Mouse (Mus musculus) neural tube, embryonic 14.5 days (tissue): ENCODE measurements around the gene Crygb. TPM values are rescaled to one million over a fixed set of nuclear protein-coding genes. Genes with fewer than 3 reads are reported as not detected.
"Not testable (repeated sequence)": the region's sequence is repeated elsewhere in the genome, so short reads cannot be mapped to it uniquely, and the experiment has no call there.

Source experiments
- ATAC-seq: fragments of 200-750 bp; cut with Nextera tagmentation; 2 replicates; pipeline ENCODE4 v1.8.0; 2017; ENCODE audit warnings: low read depth, mild to moderate bottlenecking, moderate TSS enrichment, moderate library complexity
- H3K27ac ChIP-seq: fragments of 300-500 bp; sonication (generic); 2 replicates; pipeline ENCODE4 v1.5.1; 2014; ENCODE audit warnings: low read depth, mild to moderate bottlenecking, control low read depth, low read length, moderate library complexity, mixed read lengths
- H3K27me3 ChIP-seq: fragments of 300-500 bp; sonication (generic); 2 replicates; pipeline ENCODE4 v1.6.1; 2014; ENCODE audit warnings: low read length; ENCODE audit not compliant: control insufficient read depth, insufficient read depth
- H3K36me3 ChIP-seq: fragments of 300-500 bp; sonication (generic); 2 replicates; pipeline ENCODE4 v1.6.1; 2014; ENCODE audit warnings: low read length, mixed read lengths; ENCODE audit not compliant: control insufficient read depth, insufficient read depth
- H3K4me1 ChIP-seq: fragments of 300-500 bp; sonication (generic); 2 replicates; pipeline ENCODE4 v1.6.1; 2014; ENCODE audit warnings: low read length; ENCODE audit not compliant: control insufficient read depth, insufficient read depth
- H3K4me2 ChIP-seq: fragments of 300-500 bp; sonication (generic); 2 replicates; pipeline ENCODE4 v1.6.1; 2014; ENCODE audit warnings: mild to moderate bottlenecking, low read depth, low read length, control low read depth
- H3K4me3 ChIP-seq: fragments of 300-500 bp; sonication (generic); 2 replicates; pipeline ENCODE4 v1.5.1; 2014; ENCODE audit warnings: low read depth, low read length, control low read depth, mixed read lengths
- H3K9ac ChIP-seq: fragments of 300-500 bp; sonication (generic); replicated peaks from 2 replicates; pipeline ENCODE4 v1.6.1; 2014; ENCODE audit warnings: low read depth, mild to moderate bottlenecking, control low read depth, low read length, mixed read lengths
- H3K9me3 ChIP-seq: fragments of 300-500 bp; sonication (generic); 2 replicates; pipeline ENCODE4 v1.6.1; 2016; ENCODE audit warnings: low read length; ENCODE audit not compliant: control insufficient read depth
- WGBS: fragments of 180-500 bp; shearing (Covaris S2); extraction: QIAGEN DNeasy Blood & Tissue Kit; methylation state at CpG from one replicate; pipeline ENCODE4 v1.1.7; 2014; 5-methylcytosine and 5-hydroxymethylcytosine counted together
- polyA plus RNA-seq: library from polyadenylated mRNA; unstranded; fragments of >200 nt; fragmentation: Nextera tagmentation; extraction: Ambion mirVana; gene quantifications from 2 replicates; pipeline ENCODE4 v1.2.1, GENCODE M21; 2014

Crygb gene
- polyA plus RNA-seq, 1 experiment from 2014 or later, result 1.1 TPM

- 78% methylated on average over 6 of the region's 6 CpGs for WGBS
- H3K9ac ChIP-seq, result no peak overlapping the region
- no peaks in the 10 kb centered on the region for H3K4me1 ChIP-seq
- ATAC-seq, result no peak
- H3K9me3 ChIP-seq, result no peaks in the 10 kb centered on the region
- no peaks in the 10 kb centered on the region for H3K27me3 ChIP-seq
- no peaks in the 10 kb centered on the region for H3K36me3 ChIP-seq
- no peak overlapping the region for H3K4me2 ChIP-seq
- H3K27ac ChIP-seq, result no peak overlapping the region
- H3K4me3 ChIP-seq, result no peak overlapping the region
Observed at GRCm38 (mm10) chr1:65088567-65089356, 6.7 kb upstream of the Crygb start.

- no peak overlapping the region for H3K9ac ChIP-seq
- no peaks in the 10 kb centered on the region for H3K36me3 ChIP-seq
- no peaks in the 10 kb centered on the region for H3K9me3 ChIP-seq
- WGBS, result 30% methylated on average over 5 of the region's 5 CpGs
- no peaks in the 10 kb centered on the region for H3K27me3 ChIP-seq
- no peak overlapping the region for H3K4me3 ChIP-seq
- no peak for ATAC-seq
- H3K27ac ChIP-seq, result no peak overlapping the region
- H3K4me1 ChIP-seq, result no peaks in the 10 kb centered on the region
- H3K4me2 ChIP-seq, result no peak overlapping the region
Observed at GRCm38 (mm10) chr1:65075607-65076006, 6.5 kb downstream of the Crygb start.

GRCm38 (mm10) chr1:65073589-65073988 is 8.5 kb downstream of the Crygb start, which contains the start of gene Crygc:
Crygc (minus strand) TSS chr1:65073689.
- no peaks in the 10 kb centered on the region for H3K9me3 ChIP-seq
- ATAC-seq, result no peak
- no peak within 1 kb of the TSS for H3K9ac ChIP-seq
- no peaks in the 10 kb centered on the region for H3K27me3 ChIP-seq
- H3K4me1 ChIP-seq, result no peaks in the 10 kb centered on the region
- H3K27ac ChIP-seq, result no peak within 1 kb of the TSS
- no peak within 1 kb of the TSS for H3K4me3 ChIP-seq
- H3K4me2 ChIP-seq, result no peak within 1 kb of the TSS
- WGBS, result 64% methylated on average over 6 of the region's 6 CpGs
- no peaks in the 10 kb centered on the region for H3K36me3 ChIP-seq

GRCm38 (mm10) chr1:65067842-65068241 is 14.2 kb downstream of the Crygb start:
- Histone ChIP-seq H3K27me3 (no peaks in the 10 kb centered on the region), H3K9me3 (no peaks in the 10 kb centered on the region), H3K9ac (no peak overlapping the region), H3K27ac (no peak overlapping the region), H3K4me2 (no peak overlapping the region), H3K36me3 (no peaks in the 10 kb centered on the region), H3K4me3 (no peak overlapping the region), H3K4me1 (no peaks in the 10 kb centered on the region)
- no peak for ATAC-seq

GRCm38 (mm10) chr1:65064201-65064600 is 17.9 kb downstream of the Crygb start:
- H3K27ac ChIP-seq, result no peak overlapping the region
- no peak overlapping the region for H3K4me3 ChIP-seq
- H3K9ac ChIP-seq, result no peak overlapping the region
- H3K4me1 ChIP-seq, result no peaks in the 10 kb centered on the region
- H3K4me2 ChIP-seq, result no peak overlapping the region
- H3K9me3 ChIP-seq, result no peaks in the 10 kb centered on the region
- H3K27me3 ChIP-seq, result no peaks in the 10 kb centered on the region
- no peak for ATAC-seq
- WGBS, result 60% methylated on average over 15 of the region's 15 CpGs
- H3K36me3 ChIP-seq, result no peaks in the 10 kb centered on the region

- Histone ChIP-seq H3K9me3 (no peaks in the 10 kb centered on the region), H3K4me1 (no peaks in the 10 kb centered on the region), H3K4me2 (no peak within 1 kb of the TSS), H3K9ac (no peak within 1 kb of the TSS), H3K27ac (no peak within 1 kb of the TSS), H3K4me3 (no peak within 1 kb of the TSS), H3K27me3 (no peaks in the 10 kb centered on the region), H3K36me3 (no peaks in the 10 kb centered on the region)
- ATAC-seq, result no peak
- WGBS, result 65% methylated on average over 8 of the region's 8 CpGs
Observed at GRCm38 (mm10) chr1:65063352-65063751, 18.7 kb downstream of the Crygb start, which contains the start of gene Crygd. Crygd (minus strand) TSS chr1:65063452.

GRCm38 (mm10) chr1:65052140-65052539 is 29.9 kb downstream of the Crygb start:
- WGBS, result 43% methylated on average over 2 of the region's 2 CpGs
- no peak for ATAC-seq

GRCm38 (mm10) chr1:65051696-65052095 is 30.4 kb downstream of the Crygb start:
- ATAC-seq, result no peak
- Histone ChIP-seq H3K4me1 (no peaks in the 10 kb centered on the region), H3K27me3 (no peaks in the 10 kb centered on the region), H3K9me3 (no peaks in the 10 kb centered on the region), H3K9ac (no peak overlapping the region), H3K4me3 (no peak overlapping the region), H3K27ac (no peak overlapping the region), H3K4me2 (no peak overlapping the region), H3K36me3 (no peaks in the 10 kb centered on the region)
- WGBS, result 60% methylated on average over 7 of the region's 7 CpGs

More at GRCm38 (mm10) chr1:65052140-65052539, 29.9 kb downstream of the Crygb start:
- no peaks in the 10 kb centered on the region for H3K27me3 ChIP-seq
- no peak overlapping the region for H3K9ac ChIP-seq
- H3K27ac ChIP-seq, result no peak overlapping the region
- H3K4me2 ChIP-seq, result no peak overlapping the region
- no peaks in the 10 kb centered on the region for H3K4me1 ChIP-seq
- H3K36me3 ChIP-seq, result no peaks in the 10 kb centered on the region
- H3K4me3 ChIP-seq, result no peak overlapping the region
- no peaks in the 10 kb centered on the region for H3K9me3 ChIP-seq

GRCm38 (mm10) chr1:65050952-65051351 is 31.1 kb downstream of the Crygb start, which contains the start of gene Cryge:
Cryge (minus strand) TSS chr1:65051149.
- WGBS, result 39% methylated on average over 10 of the region's 12 CpGs
- not testable (repeated sequence) for H3K4me2 ChIP-seq, H3K36me3 ChIP-seq, H3K9ac ChIP-seq, H3K27me3 ChIP-seq, ATAC-seq, H3K9me3 ChIP-seq, H3K4me3 ChIP-seq, H3K27ac ChIP-seq, H3K4me1 ChIP-seq
